Mouse (Mus musculus) heart, embryonic 11.5 days (tissue): ENCODE results near the gene Patj. TPM values are rescaled to one million over a fixed set of nuclear protein-coding genes. Genes with fewer than 3 reads are reported as not detected.

Source experiments
- ATAC-seq: fragments of 200-750 bp; cut with Nextera tagmentation; replicated peaks from 2 replicates; pipeline ENCODE4 v1.8.0; 2017; ENCODE audit warnings: moderate library complexity; ENCODE audit not compliant: insufficient number of reproducible peaks, low FRiP score, low TSS enrichment
- H3K27ac ChIP-seq: fragments of 300-500 bp; sonication (generic); 2 replicates; pipeline ENCODE4 v1.5.1; 2014; ENCODE audit warnings: mild to moderate bottlenecking, low read depth, low read length
- H3K27me3 ChIP-seq: fragments of 300-500 bp; sonication (generic); 2 replicates; pipeline ENCODE4 v1.6.1; 2014; ENCODE audit warnings: mild to moderate bottlenecking, low read length, mixed read lengths; ENCODE audit not compliant: control insufficient read depth, insufficient read depth
- H3K36me3 ChIP-seq: fragments of 300-500 bp; sonication (generic); 2 replicates; pipeline ENCODE4 v1.6.1; 2014; ENCODE audit warnings: mild to moderate bottlenecking, low read length, moderate library complexity, mixed read lengths; ENCODE audit not compliant: control insufficient read depth, insufficient read depth
- H3K4me1 ChIP-seq: fragments of 300-500 bp; sonication (generic); 2 replicates; pipeline ENCODE4 v1.6.1; 2014; ENCODE audit warnings: low read length; ENCODE audit not compliant: control insufficient read depth, insufficient read depth
- H3K4me2 ChIP-seq: fragments of 300-500 bp; sonication (generic); 2 replicates; pipeline ENCODE4 v1.6.1; 2014; ENCODE audit warnings: mild to moderate bottlenecking, moderate library complexity
- H3K4me3 ChIP-seq: fragments of 300-500 bp; sonication (generic); 2 replicates; pipeline ENCODE4 v1.5.1; 2014; ENCODE audit warnings: low read depth, low read length
- H3K9ac ChIP-seq: fragments of 300-500 bp; sonication (generic); 2 replicates; pipeline ENCODE4 v1.6.1; 2014; ENCODE audit warnings: mild to moderate bottlenecking, low read depth, low read length, moderate library complexity
- H3K9me3 ChIP-seq: fragments of 300-500 bp; sonication (generic); replicated peaks from 2 replicates; pipeline ENCODE4 v1.6.1; 2016; ENCODE audit warnings: low read length; ENCODE audit not compliant: control insufficient read depth
- WGBS: fragments of 180-500 bp; shearing (Covaris S2); extraction: QIAGEN DNeasy Blood & Tissue Kit; methylation state at CpG from one replicate; pipeline ENCODE4 v1.1.7; 2014; ENCODE audit not compliant: insufficient replicate concordance; 5-methylcytosine and 5-hydroxymethylcytosine counted together
- polyA plus RNA-seq: library from polyadenylated mRNA; unstranded; fragments of >200 nt; fragmentation: Nextera tagmentation; extraction: Ambion mirVana; gene quantifications from 2 replicates; pipeline ENCODE4 v1.2.1, GENCODE M21; 2014

Gene Patj
- polyA plus RNA-seq, 1 experiment from 2014 or later, result 9.1 TPM

DNA sequence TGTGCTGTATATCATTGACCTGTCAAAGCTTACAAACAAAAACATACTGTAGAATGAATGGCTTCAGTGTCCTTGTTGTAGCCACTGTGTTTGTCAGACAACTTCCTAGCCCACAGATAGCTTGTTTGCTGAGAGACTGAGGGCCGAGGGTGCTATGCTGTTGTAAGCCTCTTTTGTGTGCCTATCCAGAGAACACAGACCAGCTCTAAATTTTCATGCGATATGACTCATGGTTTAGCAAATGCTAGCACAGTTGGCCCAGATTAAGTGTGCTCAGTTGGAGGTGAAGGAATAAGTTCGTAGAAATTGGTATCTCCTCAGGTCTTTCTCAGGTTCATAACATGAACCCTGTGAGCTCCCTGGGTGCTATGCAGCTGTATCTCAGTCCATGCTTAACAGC is 82.4 kb downstream of the Patj start:
- H3K27me3 ChIP-seq, result no peaks in the 10 kb centered on the region
- no peaks in the 10 kb centered on the region for H3K4me1 ChIP-seq
- no peak overlapping the region for H3K27ac ChIP-seq
- WGBS, result 69% methylated on average over 3 of the region's 3 CpGs
- no peak overlapping the region for H3K4me3 ChIP-seq
- H3K4me2 ChIP-seq, result no peak overlapping the region
- no peaks in the 10 kb centered on the region for H3K9me3 ChIP-seq
- no peaks in the 10 kb centered on the region for H3K36me3 ChIP-seq
- H3K9ac ChIP-seq, result no peak overlapping the region
- ATAC-seq, result no peak

GRCm38 (mm10) chr4:98486475-98486874 is 90.9 kb downstream of the Patj start:
- no peak overlapping the region for H3K4me2 ChIP-seq
- no peak for ATAC-seq
- WGBS, result 49% methylated on average over 3 of the region's 3 CpGs
- H3K27ac ChIP-seq, result no peak overlapping the region
- no peaks in the 10 kb centered on the region for H3K9me3 ChIP-seq
- no peak overlapping the region for H3K4me3 ChIP-seq
- H3K27me3 ChIP-seq, result no peaks in the 10 kb centered on the region
- H3K4me1 ChIP-seq, result no peaks in the 10 kb centered on the region
- H3K9ac ChIP-seq, result no peak overlapping the region
- H3K36me3 ChIP-seq, result no peaks in the 10 kb centered on the region

GRCm38 (mm10) chr4:98486901-98487300 is 91.3 kb downstream of the Patj start:
- H3K36me3 ChIP-seq, result no peaks in the 10 kb centered on the region
- no peaks in the 10 kb centered on the region for H3K9me3 ChIP-seq
- no peak overlapping the region for H3K4me3 ChIP-seq
- no peak overlapping the region for H3K9ac ChIP-seq
- 84% methylated on average over 4 of the region's 4 CpGs for WGBS
- no peak overlapping the region for H3K27ac ChIP-seq
- H3K4me1 ChIP-seq, result no peaks in the 10 kb centered on the region
- no peak for ATAC-seq
- H3K27me3 ChIP-seq, result no peaks in the 10 kb centered on the region
- no peak overlapping the region for H3K4me2 ChIP-seq

DNA sequence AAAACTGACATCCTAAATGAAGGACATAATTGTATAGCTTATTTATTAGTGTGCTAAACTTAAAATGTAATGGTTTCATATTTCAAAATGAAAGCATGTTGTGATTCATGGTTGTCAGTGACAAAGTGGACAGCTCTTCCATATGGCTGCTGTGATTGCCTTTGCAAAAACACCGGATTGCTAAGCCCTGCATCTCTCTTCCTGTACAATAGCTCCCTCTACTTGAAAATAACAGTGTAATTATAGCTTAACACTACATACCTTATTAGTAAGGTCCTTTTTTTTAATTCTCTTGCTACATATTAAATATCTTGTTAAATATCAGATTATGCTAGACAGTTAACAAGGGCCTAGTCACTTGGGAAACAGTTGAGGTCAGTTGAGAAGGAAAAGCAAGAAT is 93.8 kb downstream of the Patj start:
- 57% methylated on average over 1 of the region's 1 CpGs for WGBS
- Histone ChIP-seq H3K27me3 (no peaks in the 10 kb centered on the region), H3K27ac (no peak overlapping the region), H3K4me3 (no peak overlapping the region), H3K9ac (no peak overlapping the region), H3K9me3 (no peaks in the 10 kb centered on the region), H3K4me2 (no peak overlapping the region), H3K36me3 (no peaks in the 10 kb centered on the region), H3K4me1 (no peaks in the 10 kb centered on the region)
- no peak for ATAC-seq

DNA sequence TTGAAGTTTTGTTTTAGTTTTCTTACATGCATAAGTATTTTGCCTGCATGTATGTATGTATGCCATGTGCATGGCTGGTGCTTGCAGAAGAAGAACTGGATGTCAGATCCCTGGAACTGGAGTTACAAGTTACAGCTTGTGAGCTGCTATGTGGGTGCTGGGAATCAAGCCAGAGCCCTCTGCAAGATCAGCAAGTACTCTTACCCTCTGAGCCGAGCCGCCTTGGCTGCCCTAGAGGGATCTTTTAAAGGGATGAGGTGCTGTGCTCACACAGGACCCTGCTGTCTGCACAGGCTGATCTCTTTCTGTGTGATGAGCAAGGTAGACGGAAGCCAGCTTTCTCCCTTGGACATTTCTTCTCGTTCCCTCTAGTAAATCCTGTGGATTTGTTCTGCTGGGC is 102.8 kb downstream of the Patj start:
- no peaks in the 10 kb centered on the region for H3K9me3 ChIP-seq
- no peak overlapping the region for H3K4me3 ChIP-seq
- WGBS, result 81% methylated on average over 4 of the region's 4 CpGs
- no peak overlapping the region for H3K4me2 ChIP-seq
- no peak overlapping the region for H3K9ac ChIP-seq
- no peak overlapping the region for H3K27ac ChIP-seq
- no peaks in the 10 kb centered on the region for H3K36me3 ChIP-seq
- H3K4me1 ChIP-seq, result no peaks in the 10 kb centered on the region
- H3K27me3 ChIP-seq, result no peaks in the 10 kb centered on the region
- no peak for ATAC-seq

DNA sequence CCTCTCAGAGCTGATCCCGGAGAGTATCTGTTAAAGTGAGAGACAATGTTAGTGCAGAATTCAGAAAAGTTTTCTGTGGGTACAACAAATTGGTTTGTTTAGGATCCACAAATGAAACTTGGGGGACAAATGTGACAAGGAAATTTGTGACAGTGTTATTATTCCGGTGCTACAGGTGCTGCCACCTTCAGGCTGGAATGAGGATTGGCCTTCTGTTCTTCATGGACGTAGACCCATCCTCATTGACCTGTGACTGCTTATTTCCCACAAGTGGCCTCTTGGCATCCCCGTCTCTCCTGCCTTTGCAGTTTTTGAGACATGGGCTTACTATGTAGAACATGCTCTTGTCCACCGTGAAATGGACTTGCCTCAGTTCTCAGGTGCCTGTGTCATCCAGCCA is 104.6 kb downstream of the Patj start:
- H3K9ac ChIP-seq, result no peak overlapping the region
- WGBS, result 64% methylated on average over 5 of the region's 5 CpGs
- no peak overlapping the region for H3K4me2 ChIP-seq
- H3K27ac ChIP-seq, result no peak overlapping the region
- no peaks in the 10 kb centered on the region for H3K36me3 ChIP-seq
- no peak overlapping the region for H3K4me3 ChIP-seq
- H3K4me1 ChIP-seq, result no peaks in the 10 kb centered on the region
- H3K9me3 ChIP-seq, result no peaks in the 10 kb centered on the region
- H3K27me3 ChIP-seq, result no peaks in the 10 kb centered on the region
- no peak for ATAC-seq

DNA sequence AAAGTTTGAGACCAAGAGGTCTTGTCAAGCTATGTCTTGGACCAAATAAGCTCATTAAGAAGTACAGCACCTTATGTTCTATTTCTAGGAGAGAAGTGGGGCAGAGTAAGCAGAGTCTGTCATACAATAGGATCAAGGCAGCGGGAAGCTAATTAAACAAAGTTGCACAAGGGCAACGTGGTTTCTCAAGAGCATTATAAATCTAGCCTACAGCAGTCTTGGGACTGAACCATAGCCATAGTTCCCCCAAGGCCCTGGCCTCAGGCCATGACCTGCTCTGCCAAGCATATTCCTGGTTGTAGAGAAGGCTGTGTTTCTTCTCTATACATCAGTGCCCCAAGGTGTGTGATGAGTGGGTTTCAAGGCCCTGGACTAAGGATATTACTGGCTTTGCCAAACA is 105.3 kb downstream of the Patj start:
- WGBS, result 87% methylated on average over 2 of the region's 2 CpGs
- no peaks in the 10 kb centered on the region for H3K27me3 ChIP-seq

DNA sequence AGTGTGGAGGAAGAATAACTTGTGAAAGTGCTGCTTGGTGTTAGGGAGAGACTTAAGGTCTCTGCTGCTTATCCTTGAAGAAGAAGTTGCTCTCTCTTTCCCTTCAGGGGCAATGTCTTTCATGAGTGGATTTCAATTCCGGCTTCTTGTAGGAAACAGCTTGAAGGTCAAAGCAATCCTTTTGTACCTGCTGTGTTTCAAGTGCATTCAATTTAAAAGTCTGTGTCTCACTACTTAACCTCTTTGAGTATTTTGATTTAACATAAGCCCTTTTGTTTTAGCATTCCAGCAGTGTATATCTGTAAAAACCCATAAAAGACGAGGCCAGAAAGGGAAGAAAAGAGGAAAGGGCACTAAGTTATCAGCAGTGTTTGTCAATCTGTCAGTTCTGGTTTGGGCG is 109.2 kb downstream of the Patj start:
- H3K27me3 ChIP-seq, result no peaks in the 10 kb centered on the region
- no peak overlapping the region for H3K9ac ChIP-seq
- ATAC-seq, result no peak
- H3K4me1 ChIP-seq, result no peaks in the 10 kb centered on the region
- H3K27ac ChIP-seq, result no peak overlapping the region
- 61% methylated on average over 3 of the region's 3 CpGs for WGBS
- no peaks in the 10 kb centered on the region for H3K36me3 ChIP-seq
- no peak overlapping the region for H3K4me2 ChIP-seq
- H3K4me3 ChIP-seq, result no peak overlapping the region
- no peaks in the 10 kb centered on the region for H3K9me3 ChIP-seq

More for the DNA sequence above, 105.3 kb downstream of the Patj start:
- Histone ChIP-seq H3K4me3 (no peak overlapping the region), H3K4me2 (no peak overlapping the region), H3K36me3 (no peaks in the 10 kb centered on the region), H3K4me1 (no peaks in the 10 kb centered on the region), H3K9me3 (no peaks in the 10 kb centered on the region), H3K27ac (no peak overlapping the region), H3K9ac (no peak overlapping the region)
- no peak for ATAC-seq

- H3K36me3 ChIP-seq, result no peaks in the 10 kb centered on the region
- H3K4me2 ChIP-seq, result no peak overlapping the region
- no peak for ATAC-seq
- WGBS, result 82% methylated on average over 11 of the region's 11 CpGs
- peaks cover 7% of the 10 kb centered on the region for H3K4me1 ChIP-seq
- no peak overlapping the region for H3K4me3 ChIP-seq
- H3K9ac ChIP-seq, result no peak overlapping the region
- H3K27me3 ChIP-seq, result no peaks in the 10 kb centered on the region
- H3K27ac ChIP-seq, result no peak overlapping the region
- no peaks in the 10 kb centered on the region for H3K9me3 ChIP-seq
Observed at GRCm38 (mm10) chr4:98508471-98509271, 113.1 kb downstream of the Patj start.
